Mouse (Mus musculus) monocyte, adult 5-6 weeks (primary cell): ENCODE data around the gene Chic1. TPM values are rescaled to one million over a fixed set of nuclear protein-coding genes. Genes with fewer than 3 reads are reported as not detected.

Experiments used
- ATAC-seq: fragments of 153-309, 156-312 bp; replicated peaks from 2 replicates; pipeline ENCODE4 v1.8.0; 2017; ENCODE audit warnings: mild to moderate bottlenecking; ENCODE audit not compliant: low TSS enrichment, insufficient number of reproducible peaks, severe bottlenecking, poor library complexity, low FRiP score
- total RNA-seq: library from RNA; stranded (forward); fragments of 200-1000, 200-491, 200-594 nt; gene quantifications from 3 replicates; pipeline ENCODE4 v1.2.3, GENCODE M21; 2017

The Chic1 gene
- 0.32 to 2.2 TPM (median 1.1 TPM) in 3 replicates for total RNA-seq

DNA sequence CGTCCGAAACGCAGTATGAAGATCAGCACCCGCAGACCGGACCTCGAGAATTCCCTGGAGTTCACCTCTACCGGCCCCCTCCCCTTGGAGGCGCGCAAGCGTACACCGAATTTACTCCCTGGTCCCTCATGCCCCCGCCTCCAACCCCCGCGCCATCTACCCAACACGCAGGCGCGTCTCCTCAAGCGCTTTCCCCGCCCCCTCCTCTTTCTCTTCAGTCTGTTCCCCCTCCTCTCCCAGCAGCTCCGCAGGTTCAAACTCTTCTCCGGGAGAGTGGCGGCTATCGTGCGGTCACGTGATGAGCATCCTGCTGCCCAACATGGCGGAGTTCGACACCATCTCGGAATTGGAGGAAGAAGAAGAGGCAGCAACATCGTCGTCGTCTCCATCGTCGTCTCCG, at the start of gene Chic1:
Gene Chic1 (plus strand): TSS at position 190 of the 400 bp plus-strand sequence.
- ATAC-seq, result no peak

DNA sequence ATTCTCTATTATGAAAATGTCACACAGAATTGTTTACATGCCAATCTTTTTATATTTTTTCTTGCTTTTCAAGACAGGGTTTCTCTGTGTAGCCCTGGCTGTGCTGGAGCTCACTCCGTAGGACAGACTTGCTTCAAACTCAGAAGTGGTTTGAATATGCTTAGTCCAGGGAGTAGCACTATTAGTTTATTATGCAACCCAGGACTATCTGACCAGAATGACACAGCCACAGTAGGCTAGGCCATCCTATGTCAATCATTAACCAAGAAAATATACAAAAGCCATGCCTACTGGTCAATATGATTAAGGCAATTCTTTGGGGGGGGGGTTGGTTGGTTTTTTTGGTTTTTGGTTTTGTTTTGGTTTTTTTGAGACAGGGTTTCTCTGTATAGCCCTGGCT, 48.0 kb upstream of the Chic1 start:
- no peak for ATAC-seq

DNA sequence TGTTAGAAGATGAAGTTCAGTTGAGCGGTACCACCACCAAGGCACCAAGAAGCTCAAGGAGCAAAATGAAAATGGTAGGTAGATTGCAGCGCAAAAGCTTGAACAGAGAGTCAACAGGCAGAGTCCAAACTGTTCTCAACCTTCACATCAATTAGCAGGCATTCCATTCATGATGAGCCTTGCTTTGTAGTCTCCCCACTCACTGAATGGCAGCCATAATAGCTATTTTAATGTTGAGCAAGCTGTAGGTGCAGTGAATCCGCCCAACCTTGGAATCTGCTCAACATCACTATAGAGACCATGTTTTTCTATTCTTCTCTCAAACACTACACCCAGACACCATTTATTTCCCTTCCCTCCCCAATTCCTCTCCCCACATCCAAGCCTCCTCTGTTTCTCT, 44.6 kb upstream of the Chic1 start:
- no peak for ATAC-seq

DNA sequence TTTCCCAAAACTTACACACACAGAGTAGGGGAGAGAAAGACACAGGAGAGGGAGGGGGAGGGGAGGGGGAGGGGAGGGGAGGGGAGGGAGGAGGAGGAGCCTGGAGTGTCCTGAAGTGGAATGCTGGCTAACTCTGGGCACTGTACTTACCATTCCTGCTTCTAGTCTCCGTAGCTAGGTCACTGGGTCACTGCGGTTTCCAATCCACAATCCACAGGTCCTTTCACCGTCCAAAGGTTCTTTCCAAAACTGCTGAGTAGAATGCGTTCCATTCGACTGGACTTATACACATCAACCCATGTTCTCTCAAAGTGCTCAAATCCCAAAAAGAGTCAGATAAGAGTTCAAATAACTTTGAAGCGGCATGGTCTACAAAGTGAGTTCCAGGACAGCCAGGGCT, 42.1 kb upstream of the Chic1 start:
- ATAC-seq, result no peak

DNA sequence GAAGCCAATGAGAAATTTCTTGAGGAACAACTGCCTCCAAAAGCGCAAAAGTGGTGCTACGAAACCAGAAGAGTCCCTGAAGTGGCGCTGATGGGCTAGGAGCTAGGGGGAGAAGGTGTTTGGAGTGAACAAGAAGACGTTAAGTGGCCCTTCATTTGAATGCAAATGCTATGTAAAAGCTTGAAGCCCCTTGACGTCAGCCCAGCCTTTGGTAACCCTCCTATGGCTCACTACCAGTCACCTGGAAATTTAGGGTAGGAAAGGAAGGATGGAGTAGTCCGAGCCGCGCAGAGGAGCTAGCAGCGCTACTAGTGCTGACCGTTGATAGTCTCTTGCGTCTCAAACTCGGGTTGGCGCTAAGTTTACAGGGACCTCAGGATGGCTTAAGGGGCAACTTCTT, 35.1 kb upstream of the Chic1 start, which contains the start of gene Cdx4:
Gene Cdx4 (plus strand): TSS at position 253 of the 400 bp plus-strand sequence.
- no peak for ATAC-seq

DNA sequence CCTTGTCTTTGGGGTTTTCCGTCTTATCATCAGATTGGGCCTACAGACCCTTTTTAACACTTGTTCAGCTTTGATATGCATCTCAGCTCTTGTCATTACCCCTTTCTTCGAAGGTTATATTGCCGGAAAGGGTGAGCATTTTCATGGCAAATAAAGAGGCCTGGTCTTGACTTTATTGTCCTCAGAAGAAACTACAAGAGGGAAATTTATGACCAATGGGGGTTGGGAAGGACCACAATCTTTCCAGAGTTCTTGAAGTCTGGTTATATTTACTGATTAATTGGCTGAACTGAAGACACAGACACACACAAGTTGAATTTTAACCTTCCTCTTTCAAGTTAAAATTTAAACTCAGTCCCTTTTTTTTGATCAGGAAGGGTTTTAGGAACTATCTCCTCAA, 30.4 kb upstream of the Chic1 start:
- no peak for ATAC-seq

DNA sequence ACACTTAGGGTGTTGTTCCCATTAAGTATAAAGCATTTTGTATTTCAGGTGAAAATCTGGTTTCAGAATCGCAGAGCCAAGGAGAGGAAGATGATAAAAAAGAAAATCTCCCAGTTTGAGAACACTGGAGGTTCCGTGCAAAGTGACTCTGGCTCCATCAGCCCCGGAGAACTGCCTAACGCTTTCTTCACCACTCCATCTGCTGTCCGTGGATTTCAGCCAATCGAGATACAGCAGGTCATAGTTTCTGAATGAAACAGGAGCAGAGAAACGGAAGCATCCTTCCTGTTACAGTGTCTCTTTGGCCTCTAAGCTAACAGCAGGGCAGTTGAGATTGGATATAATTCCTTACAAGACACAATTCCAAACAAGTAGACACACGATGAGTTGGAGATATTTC, 26.9 kb upstream of the Chic1 start:
- ATAC-seq, result no peak

DNA sequence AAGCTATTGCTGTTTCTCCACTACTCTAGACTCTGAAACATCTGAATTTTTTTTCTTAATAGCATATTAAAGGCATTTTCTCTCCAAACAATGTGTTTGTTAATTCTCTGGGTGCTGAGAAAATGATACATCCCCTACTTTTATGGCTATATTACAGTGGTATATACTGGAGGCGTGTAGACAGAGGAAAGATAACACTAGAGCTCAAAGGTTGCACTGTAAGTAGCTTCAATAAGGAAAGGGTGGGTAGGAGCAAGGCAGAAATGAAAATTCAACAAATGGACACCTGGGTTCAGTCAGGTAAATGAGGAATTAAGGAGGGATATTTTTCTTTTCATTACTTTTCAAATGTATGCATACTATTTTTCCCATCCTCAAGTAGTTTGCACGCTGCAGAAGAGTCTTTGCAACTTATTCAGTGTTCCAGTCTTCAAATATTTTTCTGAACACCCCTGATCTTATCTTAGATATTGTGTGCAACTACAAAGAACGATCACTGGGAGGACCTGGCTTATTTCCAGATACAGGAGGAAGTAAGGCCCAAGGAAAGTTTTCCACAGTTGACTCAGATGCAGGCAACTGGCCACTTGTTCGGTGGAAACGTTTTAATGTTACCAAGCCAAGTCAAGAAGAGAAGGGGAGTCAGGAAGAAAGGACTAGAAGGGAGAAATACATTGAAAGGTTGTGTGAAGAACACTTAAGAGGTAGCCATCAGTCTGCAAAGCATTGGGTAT, 25.0 kb upstream of the Chic1 start:
- no peak for ATAC-seq

DNA sequence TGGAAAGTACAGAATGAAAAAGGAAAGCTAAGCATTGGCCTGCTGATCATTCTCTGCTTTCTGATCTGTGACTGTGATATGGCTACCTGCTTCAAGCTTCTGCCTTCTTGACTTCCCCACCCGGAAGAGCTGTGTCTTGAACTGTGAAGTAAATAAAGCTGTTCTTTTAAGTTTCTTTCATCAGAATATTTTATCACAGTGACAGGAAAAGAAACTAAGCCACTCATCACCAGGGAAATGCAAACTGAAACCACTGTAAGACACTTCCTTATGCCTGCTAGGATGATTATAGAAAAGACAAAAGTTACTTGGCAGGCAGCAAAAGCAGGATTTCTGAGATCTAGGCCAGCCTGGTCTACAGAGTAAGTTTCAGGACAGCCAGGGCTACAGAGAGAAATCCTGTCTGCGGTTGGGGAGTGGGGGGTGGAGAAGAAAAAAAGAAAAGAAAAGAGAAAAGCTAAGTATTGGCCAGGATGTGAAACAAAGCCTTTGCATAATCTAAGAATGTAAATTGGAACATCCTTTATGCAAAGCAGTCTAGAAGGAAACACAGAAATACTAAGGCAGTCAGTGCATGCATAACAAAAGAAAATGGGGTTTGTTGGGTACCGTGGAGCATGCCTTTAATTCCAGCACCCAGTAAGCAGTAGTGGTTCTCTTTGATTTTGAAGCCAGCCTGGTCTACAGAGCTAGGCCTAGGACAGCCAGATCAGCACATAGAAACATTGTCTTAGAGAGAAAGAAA, 14.7 kb upstream of the Chic1 start:
- no peak for ATAC-seq

DNA sequence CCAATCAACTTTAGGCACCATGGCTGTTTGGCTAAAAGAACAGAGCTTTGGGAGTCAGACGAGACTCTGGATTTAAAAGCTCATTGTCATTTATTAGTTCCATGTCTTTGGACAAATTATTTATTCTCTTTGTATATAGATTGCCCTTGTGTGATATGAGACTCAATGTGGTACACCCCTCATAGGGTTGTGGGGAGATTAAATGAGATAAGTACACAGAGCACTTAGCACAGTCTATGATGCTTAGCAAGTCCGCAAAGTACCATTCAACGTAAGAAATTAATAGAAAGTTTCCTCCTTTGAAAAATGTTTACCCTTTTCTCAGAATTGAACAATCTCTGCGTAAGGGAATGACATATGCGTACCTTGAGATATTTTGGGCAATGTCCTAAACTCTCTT, 492 bp upstream of the Chic1 start:
- no peak for ATAC-seq

DNA sequence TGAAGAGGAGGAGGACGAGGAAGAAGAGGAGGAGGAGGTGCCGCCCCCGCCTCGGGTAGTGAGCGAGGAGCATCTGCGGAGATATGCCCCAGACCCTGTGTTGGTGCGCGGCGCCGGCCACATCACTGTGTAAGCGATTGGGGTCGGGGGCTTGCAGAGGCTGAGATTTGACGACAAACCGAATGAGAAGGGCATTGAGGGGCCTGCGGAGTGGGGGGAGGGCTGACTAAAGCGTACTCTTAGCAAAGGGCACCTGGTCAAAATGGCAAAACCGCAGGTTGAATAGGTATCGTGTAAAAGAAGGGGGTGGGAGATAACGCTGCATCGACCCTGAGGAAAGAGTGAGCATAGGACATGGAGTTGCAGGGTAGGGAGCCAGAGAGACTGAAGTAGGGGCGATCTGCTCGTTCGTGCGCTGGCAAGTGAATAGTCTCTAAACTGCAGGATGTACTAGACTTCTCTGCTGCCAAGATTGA, 523 bp downstream of the Chic1 start:
- no peak for ATAC-seq

DNA sequence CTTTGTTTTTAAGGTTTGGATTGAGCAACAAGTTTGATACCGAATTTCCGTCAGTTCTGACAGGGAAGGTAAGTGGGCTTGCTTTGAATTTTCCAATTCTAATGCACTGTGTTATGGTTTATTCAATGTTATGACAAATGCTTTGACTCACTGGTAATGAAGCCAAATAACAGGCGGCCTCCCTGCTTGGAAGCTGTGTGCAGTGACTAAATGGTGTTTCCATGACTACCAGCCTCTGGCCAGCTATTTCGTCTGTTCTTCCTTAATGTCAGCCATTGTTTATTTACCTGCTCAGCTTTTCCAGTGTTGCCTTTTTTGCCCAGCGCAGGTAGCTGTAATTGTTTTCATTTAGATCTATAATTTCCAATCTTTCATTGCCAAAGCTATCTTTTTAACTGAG, 9.9 kb downstream of the Chic1 start:
- ATAC-seq, result no peak

DNA sequence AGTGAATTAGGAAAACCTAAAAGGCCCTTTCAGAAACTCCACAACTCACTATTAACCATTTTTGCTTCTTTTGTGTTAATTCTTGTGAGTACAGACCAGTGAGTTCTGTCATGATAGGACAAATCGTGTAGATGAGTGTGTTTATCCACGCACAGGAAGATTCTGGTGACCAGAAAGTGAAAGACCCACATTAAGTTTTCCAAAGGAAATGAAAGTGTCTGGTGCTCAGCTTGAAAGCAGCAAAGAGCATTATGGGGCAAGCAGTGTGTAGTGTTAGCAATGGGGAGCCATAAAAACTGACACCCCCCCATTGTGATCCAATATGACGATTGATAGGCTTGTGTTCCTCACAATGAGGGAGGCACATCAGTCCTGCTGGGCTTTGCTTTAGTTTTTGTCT, 12.4 kb downstream of the Chic1 start:
- ATAC-seq, result no peak

DNA sequence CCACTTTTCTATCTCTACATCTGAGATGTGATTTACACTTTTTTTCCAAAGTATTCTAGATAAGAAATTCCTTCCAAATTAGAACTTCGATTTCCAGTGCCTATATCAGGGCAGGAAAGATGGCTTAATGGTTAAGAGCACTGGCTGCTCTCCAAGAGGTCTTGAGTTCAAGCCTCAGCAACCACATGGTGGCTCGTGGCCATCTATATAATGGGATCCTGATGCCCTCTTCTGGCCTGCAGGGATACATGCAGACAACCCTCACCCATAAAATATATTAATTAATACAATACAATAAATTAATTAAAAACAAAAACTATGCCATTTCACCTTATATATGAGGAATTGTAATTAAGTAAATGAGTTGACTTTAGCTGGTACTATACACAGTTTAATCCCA, 14.9 kb downstream of the Chic1 start:
- ATAC-seq, result no peak

DNA sequence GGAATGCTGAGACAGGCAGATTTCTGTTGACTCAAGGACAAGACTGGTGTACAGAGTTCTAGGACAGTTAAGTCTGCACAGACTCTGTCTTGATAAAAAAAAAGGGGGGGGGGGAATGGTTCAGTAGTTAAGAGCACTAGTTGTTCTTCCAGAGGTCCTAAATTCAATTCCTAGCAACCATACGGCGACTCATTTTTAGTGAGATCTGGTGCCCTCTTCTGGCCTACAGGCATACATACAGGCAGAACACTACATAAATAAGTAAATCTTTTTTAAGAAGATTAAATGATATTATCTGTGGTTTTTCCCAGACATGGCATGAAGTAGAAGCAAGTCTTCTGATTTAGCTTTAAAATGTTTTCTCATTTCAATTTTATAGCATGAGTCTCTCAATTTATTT, 15.4 kb downstream of the Chic1 start:
- no peak for ATAC-seq

DNA sequence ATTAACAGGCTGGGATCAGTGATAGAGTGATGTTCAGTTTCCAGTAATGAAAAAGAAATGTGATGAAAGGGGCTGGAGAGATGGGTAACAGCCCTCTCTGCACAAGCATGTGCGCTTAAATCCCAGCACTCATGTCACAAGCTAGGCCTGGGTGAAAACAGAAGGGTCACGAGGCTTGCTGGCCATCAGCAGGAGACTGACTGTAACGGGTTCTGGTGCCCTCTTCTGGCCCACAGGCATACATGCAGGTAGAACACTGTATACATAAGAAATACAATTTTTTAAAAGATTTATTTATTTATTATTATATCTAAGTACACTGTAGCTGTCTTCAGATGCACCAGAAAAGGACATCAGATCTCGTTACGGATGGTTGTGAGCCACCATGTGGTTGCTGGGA, 18.0 kb downstream of the Chic1 start:
- ATAC-seq, result no peak

DNA sequence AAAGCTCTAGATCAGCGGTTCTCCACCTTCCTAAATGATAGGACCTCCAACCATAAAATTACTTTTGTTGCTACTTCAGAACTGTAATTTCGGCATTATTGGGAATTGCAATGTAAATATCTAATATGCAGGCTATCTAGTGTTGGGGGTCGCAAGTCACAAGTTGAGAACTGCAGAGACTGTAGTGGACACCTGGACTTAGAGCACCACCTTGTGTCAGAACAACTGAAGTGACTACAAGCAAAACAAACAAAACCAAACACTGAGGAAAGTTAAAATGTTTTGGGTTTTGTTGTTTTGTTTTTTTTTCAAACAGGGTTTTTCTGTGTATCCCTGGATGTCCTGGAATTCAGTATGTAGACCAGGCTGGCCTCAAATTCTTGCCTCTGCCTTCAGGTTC, 28.3 kb downstream of the Chic1 start:
- no peak for ATAC-seq

DNA sequence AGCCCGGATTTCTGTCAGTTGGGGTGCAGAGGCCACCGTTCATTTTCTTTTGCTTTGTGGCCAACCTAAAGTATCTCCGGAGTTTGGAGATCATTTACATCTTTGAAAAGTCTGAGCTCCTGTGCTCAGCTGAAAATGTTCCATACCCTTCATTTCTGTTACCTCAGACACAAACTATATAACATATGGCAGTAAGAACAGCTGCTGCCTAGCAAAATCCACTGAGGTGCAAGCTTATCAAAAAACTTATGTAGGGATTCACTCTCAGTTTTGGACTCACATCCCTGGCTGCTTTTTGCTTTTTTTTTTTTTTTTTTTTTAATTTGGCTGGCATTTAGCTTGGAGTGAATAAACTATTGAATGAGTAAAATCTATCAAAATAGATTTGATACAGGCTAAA, 31.9 kb downstream of the Chic1 start:
- no peak for ATAC-seq

DNA sequence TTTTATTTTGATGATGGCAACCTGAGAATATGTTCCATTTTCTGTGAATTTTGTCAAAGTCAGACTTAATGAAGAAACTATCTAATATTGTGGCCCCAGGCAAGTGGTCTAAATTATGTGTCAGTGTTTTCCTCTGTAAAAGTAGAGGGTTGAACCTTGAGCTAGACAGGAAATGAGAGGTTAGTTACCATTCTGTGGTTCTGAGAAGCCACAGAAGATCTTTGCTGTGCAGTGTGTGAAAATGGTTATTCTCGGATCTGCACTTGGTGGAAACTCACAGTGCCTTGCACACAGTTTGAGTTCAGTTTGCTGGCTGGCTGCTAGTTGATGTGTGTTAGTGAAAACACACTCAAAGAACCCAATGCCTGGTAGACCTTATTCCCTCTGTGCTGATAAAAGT, 37.6 kb downstream of the Chic1 start:
- ATAC-seq, result no peak

DNA sequence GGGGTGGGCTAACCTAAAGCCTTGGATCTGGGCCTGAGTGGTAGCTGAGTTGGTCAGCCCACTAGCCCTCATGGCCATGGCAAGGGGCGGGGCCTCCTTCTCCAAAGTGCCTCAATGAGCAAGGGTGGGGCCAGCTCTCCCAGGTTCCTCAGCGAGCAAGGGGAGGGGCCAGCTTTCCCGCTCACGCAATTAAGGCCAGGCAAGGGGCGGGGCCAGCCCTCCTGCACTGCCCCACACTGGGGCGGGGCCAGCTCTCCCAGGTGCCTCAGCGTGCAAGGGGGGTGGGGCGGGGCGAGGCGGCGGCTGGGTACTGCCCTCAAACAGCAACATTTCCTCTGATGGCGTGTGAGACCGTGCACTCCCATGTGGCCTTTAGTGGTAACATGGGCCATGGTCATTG, 48.7 kb downstream of the Chic1 start:
- ATAC-seq, result no peak
